Comparison of ENCODE assay signal across 17 mouse cellular contexts in the genomic region with DNA sequence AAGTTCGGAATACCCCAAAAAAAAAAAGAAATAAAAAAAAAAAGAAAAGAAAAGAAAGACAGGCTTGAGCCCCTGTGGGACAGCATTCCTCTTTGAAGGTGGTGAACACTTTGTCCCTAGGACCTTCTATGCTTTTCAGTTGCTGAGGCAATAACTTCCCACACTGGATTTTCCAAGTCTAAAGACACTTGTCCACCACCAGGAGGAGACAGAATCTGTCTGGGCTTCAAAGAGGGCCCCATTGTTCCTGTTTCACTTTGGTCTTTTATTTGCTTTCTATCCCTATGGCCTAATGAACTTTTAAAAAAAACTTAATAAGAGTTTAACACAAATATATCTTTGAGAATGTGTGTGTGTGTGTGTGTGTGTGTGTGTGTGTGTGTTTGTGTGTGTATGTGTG.
A peak's percentile ranks its signal among the peaks of the same experiment; 100 is the strongest.
DNase-seq lines count a peak whose midpoint lies in the region; ATAC-seq lines count a peak whose summit lies in the region.
"Had no signal": no experiment of that assay in that cellular context is flagged by ENCODE, and none has a peak within 500 bp of the region (broad histone marks: within the 10 kb centered on the region; RNA-seq: fewer than 3 reads in every experiment).

No protein-coding gene starts in this region.

- ATAC-seq in limb, embryonic 11.5 days (ENCODE audit: insufficient number of reproducible peaks, low FRiP score, low TSS enrichment, low read depth): no peak
- no peak for ATAC-seq in forebrain, embryonic 16.5 days
- ATAC-seq in megakaryocyte-erythroid progenitor cell, adult 5-6 weeks (replicated peaks; ENCODE audit: low FRiP score, low TSS enrichment, poor library complexity, severe bottlenecking): no peak
- ATAC-seq: midbrain, embryonic 16.5 days had no signal

- no peaks in the 10 kb centered on the region for H3K4me1 ChIP-seq in limb, embryonic 11.5 days (ENCODE audit: control insufficient read depth, insufficient read depth, low read length)
- H3K4me1 ChIP-seq in limb, embryonic 10.5 days: no peaks in the 10 kb centered on the region
- H3K4me1 ChIP-seq in forebrain, embryonic 16.5 days (replicated peaks; ENCODE audit: control insufficient read depth, insufficient read depth, low read length): no peaks in the 10 kb centered on the region
- H3K4me1 ChIP-seq: hindbrain, embryonic 12.5 days; lung, embryonic 15.5 days; neural tube, embryonic 13.5 days had no signal

- no peaks in the 10 kb centered on the region for H3K36me3 ChIP-seq in limb, embryonic 11.5 days (ENCODE audit: control insufficient read depth, insufficient read depth, low read length)
- H3K36me3 ChIP-seq in limb, embryonic 10.5 days: no peaks in the 10 kb centered on the region
- H3K36me3 ChIP-seq in forebrain, embryonic 16.5 days (ENCODE audit: control insufficient read depth, insufficient read depth): no peaks in the 10 kb centered on the region
- H3K36me3 ChIP-seq: hindbrain, embryonic 12.5 days; lung, embryonic 15.5 days; neural tube, embryonic 13.5 days had no signal

- H3K4me2 ChIP-seq in limb, embryonic 11.5 days (ENCODE audit: low read depth, severe bottlenecking): no peak overlapping the region
- no peak overlapping the region for H3K4me2 ChIP-seq in forebrain, embryonic 16.5 days (ENCODE audit: low read length)
- H3K4me2 ChIP-seq: hindbrain, embryonic 12.5 days; lung, embryonic 15.5 days; neural tube, embryonic 13.5 days had no signal

- H3K9ac ChIP-seq in limb, embryonic 11.5 days (ENCODE audit: low read length): no peak overlapping the region
- no peak overlapping the region for H3K9ac ChIP-seq in forebrain, embryonic 16.5 days (replicated peaks; ENCODE audit: low read depth, low read length)
- H3K9ac ChIP-seq: hindbrain, embryonic 12.5 days; lung, embryonic 15.5 days; neural tube, embryonic 13.5 days had no signal

- intact Hi-C loops in heart, postnatal 25 days (cut with DNase I): no loop called here

- peak; percentile 7 to 15 for DNase-seq in heart, adult 18-20 months
- DNase-seq in heart, postnatal 25 days (ENCODE audit: low spot score): no peak
- peak; percentile 9 for DNase-seq in limb, embryonic 11.5 days (ENCODE audit: low spot score)
- no peak for DNase-seq in limb, embryonic 10.5 days (ENCODE audit: low spot score)
- DNase-seq in ES-CJ7 (ENCODE audit: low read depth, low spot score): peak; percentile 23
- peak; percentile 17 for DNase-seq in lung, postnatal 36 days
- DNase-seq: cerebellum, adult 2 months; embryo, embryonic 11 days; kidney, adult 9 months; left cerebral cortex, postnatal 4 days; thymus, adult 18-20 months had no signal

- WGBS in limb, embryonic 11.5 days: 84% methylated on average over 1 of the region's 1 CpGs
- WGBS in limb, embryonic 10.5 days: 81% methylated on average over 1 of the region's 1 CpGs
- 90% methylated on average over 1 of the region's 1 CpGs for WGBS in forebrain, embryonic 16.5 days

- H3K27me3 ChIP-seq in limb, embryonic 11.5 days (ENCODE audit: control insufficient read depth, insufficient read depth, low read length): no peaks in the 10 kb centered on the region
- H3K27me3 ChIP-seq in limb, embryonic 10.5 days (ENCODE audit: low read depth, poor library complexity, severe bottlenecking): no peaks in the 10 kb centered on the region
- no peaks in the 10 kb centered on the region for H3K27me3 ChIP-seq in forebrain, embryonic 16.5 days (replicated peaks; ENCODE audit: control insufficient read depth, insufficient read depth, low read length)
- H3K27me3 ChIP-seq: hindbrain, embryonic 12.5 days; lung, embryonic 15.5 days; neural tube, embryonic 13.5 days had no signal

- H3K27ac ChIP-seq in limb, embryonic 11.5 days (replicated peaks; ENCODE audit: low read depth, low read length): no peak overlapping the region
- no peak overlapping the region for H3K27ac ChIP-seq in limb, embryonic 10.5 days
- no peak overlapping the region for H3K27ac ChIP-seq in forebrain, embryonic 16.5 days (ENCODE audit: low read length)
- H3K27ac ChIP-seq: hindbrain, embryonic 12.5 days; lung, embryonic 15.5 days; neural tube, embryonic 13.5 days had no signal

- H3K4me3 ChIP-seq in limb, embryonic 11.5 days (ENCODE audit: low read depth, low read length): no peak overlapping the region
- no peak overlapping the region for H3K4me3 ChIP-seq in limb, embryonic 10.5 days
- H3K4me3 ChIP-seq in forebrain, embryonic 16.5 days (replicated peaks; ENCODE audit: low read length): no peak overlapping the region
- H3K4me3 ChIP-seq: hindbrain, embryonic 12.5 days; lung, embryonic 15.5 days; neural tube, embryonic 13.5 days had no signal

- no peaks in the 10 kb centered on the region for H3K9me3 ChIP-seq in limb, embryonic 11.5 days (ENCODE audit: control insufficient read depth, low read length)
- no peaks in the 10 kb centered on the region for H3K9me3 ChIP-seq in limb, embryonic 10.5 days (replicated peaks)
- no peaks in the 10 kb centered on the region for H3K9me3 ChIP-seq in forebrain, embryonic 16.5 days (ENCODE audit: control insufficient read depth, low read length)
- H3K9me3 ChIP-seq: hindbrain, embryonic 12.5 days; lung, embryonic 15.5 days; neural tube, embryonic 13.5 days had no signal

Comparison
In these comparisons a context has a peak if more than half of its experiments do, and no peak if none do; other contexts are left out.
1. DNase-seq: peak in heart, adult 18-20 months (2 of 2), limb, embryonic 11.5 days (single experiment), ES-CJ7 (single experiment) and lung, postnatal 36 days (single experiment); none in heart, postnatal 25 days (single experiment) and limb, embryonic 10.5 days (single experiment).